Mouse (Mus musculus) ES-E14 (cell line): Measurements from ENCODE around the gene Vps13d.

Experiments
- CHD2 ChIP-seq: IDR thresholded peaks from 2 replicates; pipeline ENCODE4 v1.6.1; 2014; ENCODE audit warnings: mild to moderate bottlenecking, low read depth, low read length, inconsistent platforms
- HCFC1 ChIP-seq: IDR thresholded peaks from 2 replicates; pipeline ENCODE4 v1.6.1; 2012; ENCODE audit warnings: low read length, inconsistent platforms, borderline replicate concordance; ENCODE audit not compliant: insufficient read depth
- MAFK ChIP-seq: IDR thresholded peaks from 2 replicates; pipeline ENCODE4 v1.6.1; 2014; ENCODE audit warnings: mild to moderate bottlenecking, low read depth, low read length, inconsistent platforms; ENCODE audit not compliant: insufficient read depth
- ZC3H11A ChIP-seq: IDR thresholded peaks from 2 replicates; pipeline ENCODE4 v1.6.1; 2012; ENCODE audit warnings: low read depth, mild to moderate bottlenecking, inconsistent platforms, low read length, borderline replicate concordance
- ZNF384 ChIP-seq: IDR thresholded peaks from 2 replicates; pipeline ENCODE4 v1.6.1; 2012; ENCODE audit warnings: low read depth, low read length, inconsistent platforms

DNA sequence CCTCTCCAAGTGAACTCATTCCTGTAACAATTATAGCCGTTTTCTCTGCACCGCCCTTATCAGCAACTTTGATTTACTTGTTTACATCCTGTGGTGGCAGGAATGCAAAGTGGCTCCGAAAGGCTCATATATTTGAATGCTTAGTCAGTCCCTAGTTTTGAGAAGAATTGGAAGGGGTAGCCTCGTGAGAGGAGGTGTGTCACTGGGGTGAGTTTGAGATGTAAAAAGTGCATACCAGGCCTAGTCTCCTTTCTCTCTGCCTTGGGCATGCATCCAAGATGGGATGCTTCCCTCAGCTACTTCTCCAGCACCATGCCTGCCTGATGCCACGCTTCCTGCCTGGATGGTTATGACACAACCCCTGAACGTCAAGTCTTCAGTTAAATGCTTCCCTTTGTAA, 225.8 kb downstream of the Vps13d start:
- TF ChIP-seq HCFC1 (no peak), ZNF384 (no peak), ZC3H11A (no peak), CHD2 (no peak), MAFK (no peak)
